Mouse (Mus musculus) heart, adult 2 months (tissue): Measurements from ENCODE around the gene Pcgf1. TPM values are rescaled to one million over a fixed set of nuclear protein-coding genes. Genes with fewer than 3 reads are reported as not detected.
A peak's percentile ranks its signal among the peaks of the same experiment; 100 is the strongest.

Experiments used
- DNase-seq, 2 experiments: peaks; one replicate each; pipeline ENCODE4 v3.0.0; 2021
- H3K27ac ChIP-seq: fragments of 200-600 bp; 2 replicates; pipeline ENCODE4 v1.8.1; 2022
- H3K27me3 ChIP-seq: fragments of 200-500 bp; 2 replicates; pipeline ENCODE4 v1.6.1; 2012; ENCODE audit warnings: mild to moderate bottlenecking, low read length, inconsistent platforms, mixed read lengths; ENCODE audit not compliant: control insufficient read depth, insufficient read depth
- H3K36me3 ChIP-seq: fragments of 200-500 bp; 2 replicates; pipeline ENCODE4 v1.6.1; 2012; ENCODE audit warnings: low read length, inconsistent platforms; ENCODE audit not compliant: control insufficient read depth, insufficient read depth
- H3K4me1 ChIP-seq: fragments of 200-500 bp; 2 replicates; pipeline ENCODE4 v1.6.1; 2011; ENCODE audit warnings: low read length; ENCODE audit not compliant: control insufficient read depth, insufficient read depth
- H3K4me3 ChIP-seq: fragments of 200-600 bp; 2 replicates; pipeline ENCODE4 v1.8.1; 2022
- H3K79me2 ChIP-seq: fragments of 200-500 bp; replicated peaks from 2 replicates; pipeline ENCODE4 v1.6.1; 2012; ENCODE audit warnings: mild to moderate bottlenecking, inconsistent platforms, low read length, moderate library complexity, mixed read lengths; ENCODE audit not compliant: control insufficient read depth, insufficient read depth
- H3K9ac ChIP-seq: fragments of 200-500 bp; 2 replicates; pipeline ENCODE4 v1.6.1; 2012; ENCODE audit warnings: low read depth, mild to moderate bottlenecking, control low read depth, inconsistent platforms, low read length, mixed read lengths
- CTCF ChIP-seq: fragments of 200-600 bp; IDR thresholded peaks from 2 replicates; pipeline ENCODE4 v1.8.1; 2022; ENCODE audit warnings: antibody characterized with exemption, mild to moderate bottlenecking, moderate library complexity
- EP300 ChIP-seq: fragments of 200-500 bp; IDR thresholded peaks from 2 replicates; pipeline ENCODE4 v1.6.1; 2011; ENCODE audit warnings: low read depth, low read length, control low read depth; ENCODE audit not compliant: insufficient read depth
- POLR2A ChIP-seq: fragments of 200-500 bp; IDR thresholded peaks from 2 replicates; pipeline ENCODE4 v1.6.1; 2011; ENCODE audit warnings: mild to moderate bottlenecking, low read depth, low read length, control low read depth; ENCODE audit not compliant: insufficient read depth
- WGBS: fragments of 180-500 bp; shearing (Covaris S2); methylation state at CpG from one replicate; pipeline ENCODE4 v1.1.7; 2018; 5-methylcytosine and 5-hydroxymethylcytosine counted together
- intact Hi-C: fragments of 180-260 bp; cut with DNase I; formaldehyde crosslinking; loops from one replicate; pipeline ENCODE4 v1.15.1; 2025
- polyA plus RNA-seq: library from polyadenylated mRNA; depleted of rRNA; stranded (reverse); fragments of >200 nt; gene quantifications from 2 replicates; pipeline ENCODE4 v1.2.3, GENCODE M21; 2012
- total RNA-seq, 2 experiments: library from RNA; stranded (reverse); gene quantifications; 2 replicates each; pipeline ENCODE4 v1.2.3; 2021

Gene Pcgf1
- total and polyA plus RNA-seq, 3 experiments, result 7.7 to 11.5 (median 8.0) TPM

DNA sequence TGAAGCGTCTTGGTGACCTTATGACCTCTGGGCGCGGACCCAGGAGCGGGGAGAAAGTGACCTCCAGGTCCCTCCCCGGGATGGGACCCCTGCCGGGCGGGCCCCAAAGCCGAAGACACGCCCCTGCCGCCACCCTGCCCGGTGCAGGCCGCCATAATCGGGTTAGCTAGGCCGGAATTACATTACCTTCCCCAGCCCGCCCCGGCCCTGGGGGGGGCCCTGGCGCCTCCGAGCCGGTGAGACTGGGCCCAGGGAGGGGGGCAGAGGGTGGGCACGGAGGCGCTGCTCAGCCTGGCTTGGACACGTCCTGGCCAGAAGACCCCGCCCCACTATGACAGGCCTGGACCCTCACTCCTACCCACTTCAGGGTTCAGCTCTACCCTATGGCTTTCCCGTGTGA lies 6.4 kb upstream of the Pcgf1 start:
- no peak overlapping the region for H3K4me3 ChIP-seq

DNA sequence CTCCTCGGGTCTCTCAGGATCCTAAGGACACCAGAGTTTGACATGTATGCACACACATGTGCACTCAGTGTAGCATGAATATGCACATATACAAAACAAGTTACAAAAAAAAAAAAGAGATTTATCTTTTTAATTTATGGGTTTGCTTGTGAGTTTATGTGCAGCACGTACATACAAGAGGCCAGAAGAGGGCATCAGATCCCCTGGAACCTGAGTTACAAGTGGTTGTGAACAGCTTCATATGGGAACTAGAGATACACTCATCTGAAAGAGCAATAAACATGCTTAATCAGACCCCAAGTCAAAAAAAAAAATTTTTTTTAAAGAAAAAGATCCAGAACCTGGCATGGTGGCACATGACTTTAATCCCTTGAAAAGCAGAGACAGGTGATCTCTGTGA lies 2.7 kb upstream of the Pcgf1 start:
- TF ChIP-seq CTCF (peak; percentile 39), EP300 (no peak), POLR2A (no peak)
- Histone ChIP-seq H3K9ac (no peak overlapping the region), H3K4me3 (no peak overlapping the region), H3K27ac (no peak overlapping the region), H3K36me3 (no peaks in the 10 kb centered on the region), H3K4me1 (peaks cover 4% of the 10 kb centered on the region), H3K27me3 (peaks cover 21% of the 10 kb centered on the region), H3K79me2 (no peaks in the 10 kb centered on the region)
- intact Hi-C loops, result no loop called here
- WGBS, result 16% methylated on average over 2 of the region's 2 CpGs
- no peak for DNase-seq

More for the DNA sequence above, 6.4 kb upstream of the Pcgf1 start:
- intact Hi-C loops, result no loop called here
- Histone ChIP-seq H3K36me3 (no peaks in the 10 kb centered on the region), H3K79me2 (no peaks in the 10 kb centered on the region), H3K27ac (no peak overlapping the region), H3K4me1 (no peaks in the 10 kb centered on the region), H3K27me3 (peaks cover 38% of the 10 kb centered on the region), H3K9ac (no peak overlapping the region)
- TF ChIP-seq POLR2A, result no peak
- no peak for TF ChIP-seq CTCF
- no peak for TF ChIP-seq EP300
- peak in 1 of 2 experiments; percentile 39 for DNase-seq
- 4% methylated on average over 24 of the region's 24 CpGs for WGBS

DNA sequence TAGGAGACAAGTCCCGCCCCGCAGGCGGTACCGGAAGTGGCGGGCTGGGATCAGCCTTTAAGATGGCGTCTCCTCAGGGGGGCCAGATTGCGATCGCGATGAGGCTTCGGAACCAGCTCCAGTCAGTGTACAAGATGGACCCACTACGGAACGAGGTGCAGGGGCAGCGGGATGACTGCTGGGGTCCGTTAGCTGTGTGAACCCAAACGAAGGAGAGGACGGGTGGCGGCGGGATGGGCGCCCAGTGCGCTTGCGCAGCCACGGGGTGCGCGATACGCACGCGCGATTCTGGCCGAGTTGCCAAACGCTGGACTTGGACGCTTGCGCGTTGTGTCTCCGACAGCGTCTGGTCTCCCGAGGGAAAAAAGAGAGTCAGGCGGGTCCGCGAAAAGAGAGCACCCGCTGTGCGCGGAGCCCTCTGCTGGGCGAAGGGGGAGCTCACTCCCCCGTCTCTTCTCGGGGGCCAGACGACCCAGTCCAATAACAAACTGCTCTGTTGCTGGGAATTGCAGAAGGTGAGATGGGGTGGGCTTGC lies 722 bp downstream of the Pcgf1 start:
- peak; percentile 99 to 100 for DNase-seq
- H3K4me3 ChIP-seq, result peak overlapping the region; percentile 98
- H3K79me2 ChIP-seq, result no peaks in the 10 kb centered on the region
- intact Hi-C loops, result loop anchor here (1.0 kb wide), 1 partner anchor 82 kb away; no protein-coding TSS in a partner anchor
- H3K36me3 ChIP-seq, result no peaks in the 10 kb centered on the region
- H3K27me3 ChIP-seq, result no peaks in the 10 kb centered on the region; the same call in 1 of the 2 replicates
- under 1% methylated on average over 46 of the region's 46 CpGs for WGBS
- H3K9ac ChIP-seq, result peak overlapping the region; percentile 91
- peaks cover 4% of the 10 kb centered on the region for H3K4me1 ChIP-seq
- TF ChIP-seq EP300, result peak; percentile 49; the same call in 1 of the 2 replicates
- peak; percentile 85 for TF ChIP-seq CTCF
- TF ChIP-seq POLR2A, result peak; percentile 52
- H3K27ac ChIP-seq, result peak overlapping the region; percentile 99

DNA sequence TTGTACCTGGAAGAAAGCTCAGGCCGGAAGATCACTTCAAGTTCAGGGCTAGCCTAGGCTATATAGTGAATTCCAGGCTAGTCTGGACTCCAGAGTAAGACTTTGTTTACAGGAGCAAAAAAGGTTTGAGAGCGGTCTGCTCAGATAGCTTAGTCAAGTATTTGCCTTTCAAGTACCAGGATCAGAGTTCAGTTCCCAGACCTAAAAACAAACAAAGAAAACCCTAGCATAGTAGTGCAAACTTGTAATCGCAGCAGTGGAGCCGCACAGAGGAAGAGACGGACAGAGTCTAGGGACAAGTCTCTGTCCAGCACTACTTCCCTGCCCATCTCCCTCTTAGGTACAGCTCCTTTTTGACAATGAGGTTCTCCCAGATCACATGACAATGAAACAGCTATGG lies 2.5 kb downstream of the Pcgf1 start:
- no peak overlapping the region for H3K4me3 ChIP-seq
- H3K27me3 ChIP-seq, result no peaks in the 10 kb centered on the region; the same call in 1 of the 2 replicates
- WGBS, result 96% methylated on average over 5 of the region's 5 CpGs
- intact Hi-C loops, result no loop called here
- DNase-seq, result no peak
- no peak overlapping the region for H3K27ac ChIP-seq
- H3K9ac ChIP-seq, result no peak overlapping the region
- no peaks in the 10 kb centered on the region for H3K36me3 ChIP-seq
- no peaks in the 10 kb centered on the region for H3K79me2 ChIP-seq
- no peak for TF ChIP-seq CTCF
- peaks cover 4% of the 10 kb centered on the region for H3K4me1 ChIP-seq

DNA sequence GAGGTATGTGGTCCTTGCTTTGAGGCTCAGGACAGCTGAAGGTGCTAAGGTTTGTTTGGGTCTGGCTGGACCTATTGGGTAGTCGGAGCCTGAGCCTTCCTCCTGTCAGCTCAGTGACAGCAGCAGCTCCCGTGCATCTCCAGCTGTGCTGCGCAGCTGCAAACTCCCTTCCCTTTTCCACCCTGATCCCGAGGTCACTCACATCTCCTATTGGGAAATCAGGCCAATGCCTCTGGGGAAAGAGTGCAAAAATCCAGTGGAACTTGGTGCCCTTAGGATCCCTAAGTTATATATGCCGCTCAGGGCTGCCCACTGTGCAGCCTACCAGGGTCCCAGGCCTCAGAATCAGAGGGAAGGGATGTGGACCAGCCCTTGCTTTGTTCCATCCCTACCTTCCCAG lies 5.8 kb downstream of the Pcgf1 start:
- TF ChIP-seq POLR2A, result no peak
- TF ChIP-seq EP300, result no peak
- TF ChIP-seq CTCF, result no peak
- Histone ChIP-seq H3K4me3 (no peak overlapping the region), H3K9ac (no peak overlapping the region), H3K27me3 (no peaks in the 10 kb centered on the region), H3K36me3 (no peaks in the 10 kb centered on the region), H3K27ac (no peak overlapping the region), H3K4me1 (peaks cover 4% of the 10 kb centered on the region), H3K79me2 (no peaks in the 10 kb centered on the region)
- WGBS, result 31% methylated on average over 5 of the region's 5 CpGs
- no peak for DNase-seq
- intact Hi-C loops, result no loop called here

DNA sequence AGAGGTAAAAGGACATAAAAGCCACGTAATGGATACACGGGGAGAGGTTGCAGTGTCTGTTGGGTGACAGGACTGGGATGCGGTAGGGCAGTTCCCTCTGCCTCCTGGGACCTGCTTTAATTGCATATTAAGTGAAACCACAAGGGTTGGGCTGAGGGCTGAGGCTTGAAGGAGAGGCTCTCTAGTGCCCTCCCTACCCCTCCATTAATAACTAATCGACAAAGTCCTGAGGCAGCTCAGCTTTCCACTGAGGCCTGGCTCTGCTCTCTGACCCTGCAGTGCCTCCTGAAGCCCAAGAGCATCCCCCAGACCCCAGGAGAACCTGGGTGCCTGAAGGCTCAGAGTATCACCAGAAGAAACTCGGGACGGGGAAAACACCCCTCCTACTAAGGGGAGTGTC lies 6.8 kb downstream of the Pcgf1 start:
- Histone ChIP-seq H3K9ac (no peak overlapping the region), H3K27ac (no peak overlapping the region), H3K79me2 (no peaks in the 10 kb centered on the region), H3K27me3 (no peaks in the 10 kb centered on the region), H3K4me1 (no peaks in the 10 kb centered on the region), H3K36me3 (no peaks in the 10 kb centered on the region), H3K4me3 (no peak overlapping the region)
- TF ChIP-seq CTCF (no peak), EP300 (no peak), POLR2A (no peak)
- 23% methylated on average over 6 of the region's 6 CpGs for WGBS
- DNase-seq, result no peak
- intact Hi-C loops, result no loop called here
